Mouse (Mus musculus): Measurements from ENCODE around the gene Krt7. TPM values are rescaled to one million over a fixed set of nuclear protein-coding genes. Genes with fewer than 3 reads are reported as not detected.

Gene Krt7
- total and polyA plus RNA-seq, 3 experiments = 0.55 to 2.5 (median 0.81) TPM

- Histone ChIP-seq H3K27me3 (replicated peaks) (peaks cover 89% of the 10 kb centered on the region), H3K79me2 (replicated peaks; ENCODE audit: control insufficient read depth, extremely low read depth, insufficient read depth, poor library complexity, severe bottlenecking) (no peaks in the 10 kb centered on the region), H3K9ac (ENCODE audit: insufficient read depth, low read depth) (no peak overlapping the region), H3K36me3 (replicated peaks in 1 of 2; ENCODE audit: control insufficient read depth in 1 of 2, insufficient read depth in 1 of 2, low read length in 1 of 2) (no peaks in the 10 kb centered on the region), H3K4me1 (ENCODE audit: control insufficient read depth in 1 of 2, insufficient read depth in 2 of 2) (peaks cover 0 to 9% of the 10 kb centered on the region in 2 experiments; a peak in 1 of 4 replicates), H3K4me2 (ENCODE audit: insufficient read depth, low read depth, poor library complexity, severe bottlenecking) (no peak overlapping the region), H3K9me3 (replicated peaks; ENCODE audit: low read length) (no peaks in the 10 kb centered on the region), H3K4me3 (replicated peaks in 1 of 3; ENCODE audit: low read depth in 2 of 3, low read length in 2 of 3, poor library complexity in 1 of 3) (no peak overlapping the region), H3K27ac (ENCODE audit: insufficient read depth, low read depth) (no peak overlapping the region)
- in situ Hi-C loops (cut with MboI; ENCODE audit: low pct_ligation_motif_present, low pct_unique_long_range_greater_than_20kb, low sequenced_read_pairs) = no loop called here
- DNase-seq (ENCODE audit: extremely low read depth) = no peak
- TF ChIP-seq SIN3A (IDR thresholded peaks at IDR 0.05; ENCODE audit: low read length) (no peak), MAFK (IDR thresholded peaks at IDR 0.05; ENCODE audit: insufficient replicate concordance, low read length) (no peak), HCFC1 (IDR thresholded peaks at IDR 0.05; ENCODE audit: low read depth, low read length) (no peak), USF2 (conservative IDR thresholded peaks at IDR 0.05; ENCODE audit: low read depth, low read length) (no peak), PAX5 (IDR thresholded peaks at IDR 0.05; ENCODE audit: low read length) (no peak), IRF4 (IDR thresholded peaks at IDR 0.05; ENCODE audit: low read depth, low read length) (no peak), ZC3H11A (IDR thresholded peaks at IDR 0.05; ENCODE audit: low read depth, low read length) (no peak), NRF1 (IDR thresholded peaks at IDR 0.05; ENCODE audit: low read depth, low read length) (no peak)
- dilution Hi-C loops (cut with MboI; ENCODE audit: extremely low pct_ligation_motif_present, extremely low pct_unique_long_range_greater_than_20kb, low sequenced_read_pairs) = no loop called here
These were observed 36.0 kb upstream of the Krt7 start for GRCm38 (mm10) chr15:101374879-101375278.

GRCm38 (mm10) chr15:101375956-101376775 is 34.7 kb upstream of the Krt7 start:
- H3K36me3 ChIP-seq (replicated peaks in 1 of 2; ENCODE audit: control insufficient read depth in 1 of 2, insufficient read depth in 1 of 2, low read length in 1 of 2) = no peaks in the 10 kb centered on the region
- no peak overlapping the region for H3K4me3 ChIP-seq (replicated peaks in 1 of 3; ENCODE audit: low read depth in 2 of 3, low read length in 2 of 3, poor library complexity in 1 of 3)
- H3K9me3 ChIP-seq (replicated peaks; ENCODE audit: low read length) = no peaks in the 10 kb centered on the region
- H3K9ac ChIP-seq (ENCODE audit: insufficient read depth, low read depth) = no peak overlapping the region
- no peak overlapping the region for H3K4me2 ChIP-seq (ENCODE audit: insufficient read depth, low read depth, poor library complexity, severe bottlenecking)
- no peaks in the 10 kb centered on the region for H3K79me2 ChIP-seq (replicated peaks; ENCODE audit: control insufficient read depth, extremely low read depth, insufficient read depth, poor library complexity, severe bottlenecking)
- no peak overlapping the region for H3K27ac ChIP-seq (ENCODE audit: insufficient read depth, low read depth)
- in situ Hi-C loops (cut with MboI; ENCODE audit: low pct_ligation_motif_present, low pct_unique_long_range_greater_than_20kb, low sequenced_read_pairs) = no loop called here
- H3K4me1 ChIP-seq (ENCODE audit: control insufficient read depth in 1 of 2, insufficient read depth in 2 of 2) = peaks cover 0 to 9% of the 10 kb centered on the region in 2 experiments; a peak in 3 of 4 replicates
- H3K27me3 ChIP-seq (replicated peaks) = peaks cover 95% of the 10 kb centered on the region
- dilution Hi-C loops (cut with MboI; ENCODE audit: extremely low pct_ligation_motif_present, extremely low pct_unique_long_range_greater_than_20kb, low sequenced_read_pairs) = no loop called here
- no peak for DNase-seq (ENCODE audit: extremely low read depth)
- TF ChIP-seq MAX (IDR thresholded peaks at IDR 0.05; ENCODE audit: low read length) (no peak), MAZ (IDR thresholded peaks at IDR 0.05; ENCODE audit: low read depth, low read length) (no peak), ELF1 (IDR thresholded peaks at IDR 0.05; ENCODE audit: low read depth, low read length) (no peak), SMC3 (IDR thresholded peaks at IDR 0.05; ENCODE audit: low read depth, low read length) (no peak), RCOR1 (conservative IDR thresholded peaks at IDR 0.05; ENCODE audit: low read depth, low read length) (no peak), PAX5 (IDR thresholded peaks at IDR 0.05; ENCODE audit: low read length) (no peak), MYC (IDR thresholded peaks at IDR 0.05; ENCODE audit: low read depth, low read length) (no peak), JUND (conservative IDR thresholded peaks at IDR 0.05; ENCODE audit: low read depth, low read length) (no peak), MAFK (IDR thresholded peaks at IDR 0.05; ENCODE audit: insufficient replicate concordance, low read length) (no peak), POLR2A (IDR thresholded peaks at IDR 0.05; ENCODE audit: low read depth, low read length) (no peak), ZKSCAN1 (IDR thresholded peaks at IDR 0.05; ENCODE audit: borderline replicate concordance, low read depth, low read length) (no peak), MEF2A (IDR thresholded peaks at IDR 0.05; ENCODE audit: borderline replicate concordance, low read depth, low read length) (no peak), ZNF384 (IDR thresholded peaks at IDR 0.05; ENCODE audit: low read depth, low read length) (no peak), POLR2AphosphoS2 (IDR thresholded peaks at IDR 0.05; ENCODE audit: low read depth, low read length) (no peak), CHD2 (IDR thresholded peaks at IDR 0.05; ENCODE audit: low read length) (no peak)
